Mouse (Mus musculus) small intestine, adult 2 months (tissue): ENCODE results near the gene Lsm8. TPM values are rescaled to one million over a fixed set of nuclear protein-coding genes. Genes with fewer than 3 reads are reported as not detected.
"Not testable (repeated sequence)": the region's sequence is repeated elsewhere in the genome, so short reads cannot be mapped to it uniquely, and the experiment has no call there.

Source experiments
- H3K27ac ChIP-seq: fragments of 200-500 bp; 2 replicates; pipeline ENCODE4 v1.5.1; 2012; ENCODE audit warnings: low read depth, low read length, control low read depth, inconsistent platforms; ENCODE audit not compliant: insufficient read depth
- H3K27me3 ChIP-seq: fragments of 200-500 bp; 2 replicates; pipeline ENCODE4 v1.6.1; 2012; ENCODE audit warnings: mild to moderate bottlenecking, moderate library complexity, low read length, inconsistent platforms; ENCODE audit not compliant: control insufficient read depth, insufficient read depth
- H3K36me3 ChIP-seq: fragments of 200-500 bp; 2 replicates; pipeline ENCODE4 v1.6.1; 2012; ENCODE audit warnings: mild to moderate bottlenecking, low read length, control low read depth, inconsistent platforms; ENCODE audit not compliant: control insufficient read depth, insufficient read depth
- H3K4me1 ChIP-seq: fragments of 200-500 bp; 2 replicates; pipeline ENCODE4 v1.6.1; 2012; ENCODE audit warnings: low read length, inconsistent platforms, mixed read lengths; ENCODE audit not compliant: control insufficient read depth, insufficient read depth, insufficient read length
- H3K4me3 ChIP-seq: fragments of 200-500 bp; 2 replicates; pipeline ENCODE4 v1.5.1; 2012; ENCODE audit warnings: low read depth, mild to moderate bottlenecking, control low read depth, inconsistent platforms, low read length, moderate library complexity
- CTCF ChIP-seq: fragments of 200-500 bp; IDR thresholded peaks from 2 replicates; pipeline ENCODE4 v1.5.1; 2012; ENCODE audit warnings: low read depth, mild to moderate bottlenecking, control low read depth, inconsistent platforms, low read length, moderate library complexity, mixed read lengths; ENCODE audit not compliant: insufficient replicate concordance, insufficient read length; ENCODE audit errors: extremely low read depth
- POLR2A ChIP-seq: fragments of 200-500 bp; IDR thresholded peaks from 2 replicates; pipeline ENCODE4 v1.6.1; 2012; ENCODE audit warnings: low read depth, mild to moderate bottlenecking, control low read depth, inconsistent platforms, low read length, moderate library complexity
- WGBS: fragments of 180-500 bp; shearing (Covaris S2); methylation state at CpG from one replicate; pipeline ENCODE4 v1.1.7; 2018; 5-methylcytosine and 5-hydroxymethylcytosine counted together
- polyA plus RNA-seq: library from polyadenylated mRNA; depleted of rRNA; stranded (reverse); fragments of >200 nt; gene quantifications from 2 replicates; pipeline ENCODE4 v1.2.3, GENCODE M21; 2012

Gene Lsm8
- polyA plus RNA-seq, 1 experiment, result 4.2 TPM

- Histone ChIP-seq H3K27ac (no peak overlapping the region), H3K36me3 (no peaks in the 10 kb centered on the region), H3K4me1 (no peaks in the 10 kb centered on the region), H3K27me3 (no peaks in the 10 kb centered on the region), H3K4me3 (no peak overlapping the region)
- TF ChIP-seq CTCF (no peak), POLR2A (no peak)
- 85% methylated on average over 1 of the region's 1 CpGs for WGBS
Observed at GRCm38 (mm10) chr6:18832958-18833357, 15.4 kb upstream of the Lsm8 start.

- not testable (repeated sequence) for H3K36me3 ChIP-seq, H3K27ac ChIP-seq, H3K4me3 ChIP-seq, H3K27me3 ChIP-seq, H3K4me1 ChIP-seq
- 18% methylated on average over 6 of the region's 11 CpGs for WGBS
Observed at GRCm38 (mm10) chr6:18844529-18844928, 3.9 kb upstream of the Lsm8 start.

- 5% methylated on average over 6 of the region's 7 CpGs for WGBS
- H3K27me3 ChIP-seq, H3K36me3 ChIP-seq, H3K27ac ChIP-seq, H3K4me1 ChIP-seq: not testable (repeated sequence)
- H3K4me3 ChIP-seq, result peak overlapping the region; percentile 54
Observed at GRCm38 (mm10) chr6:18845571-18845970, 2.8 kb upstream of the Lsm8 start.

- peak overlapping the region; percentile 80 for H3K4me3 ChIP-seq
- TF ChIP-seq CTCF (no peak), POLR2A (no peak)
- H3K4me1 ChIP-seq, result peaks cover 3% of the 10 kb centered on the region; the same call in 1 of the 2 replicates
- WGBS, result 2% methylated on average over 28 of the region's 28 CpGs
- H3K27ac ChIP-seq, result no peak overlapping the region
- no peaks in the 10 kb centered on the region for H3K27me3 ChIP-seq
- peaks cover 9% of the 10 kb centered on the region for H3K36me3 ChIP-seq
Observed at GRCm38 (mm10) chr6:18848702-18849061, 303 bp downstream of the Lsm8 start.

GRCm38 (mm10) chr6:18855323-18855722, 6.9 kb downstream of the Lsm8 start:
- no peak overlapping the region for H3K4me3 ChIP-seq
- H3K27me3 ChIP-seq, result no peaks in the 10 kb centered on the region
- H3K27ac ChIP-seq, result no peak overlapping the region
- TF ChIP-seq CTCF (no peak), POLR2A (no peak)
- no peaks in the 10 kb centered on the region for H3K4me1 ChIP-seq
- peaks cover 21% of the 10 kb centered on the region for H3K36me3 ChIP-seq

GRCm38 (mm10) chr6:18856487-18857078, 8.2 kb downstream of the Lsm8 start:
- no peak for TF ChIP-seq POLR2A
- TF ChIP-seq CTCF, result no peak
- H3K4me1 ChIP-seq, result no peaks in the 10 kb centered on the region
- H3K36me3 ChIP-seq, result peaks cover 18% of the 10 kb centered on the region
- H3K27ac ChIP-seq, result no peak overlapping the region
- H3K4me3 ChIP-seq, result no peak overlapping the region
- H3K27me3 ChIP-seq, result no peaks in the 10 kb centered on the region
- WGBS, result 91% methylated on average over 3 of the region's 3 CpGs

GRCm38 (mm10) chr6:18866018-18866417, 17.6 kb downstream of the Lsm8 start, which contains the start of gene Ankrd7:
Gene Ankrd7, plus strand, starts transcription at chr6:18866318.
- WGBS, result 92% methylated on average over 8 of the region's 8 CpGs
- Histone ChIP-seq H3K4me1 (no peaks in the 10 kb centered on the region), H3K27ac (no peak within 1 kb of the TSS), H3K27me3 (no peaks in the 10 kb centered on the region), H3K36me3 (no peaks in the 10 kb centered on the region), H3K4me3 (no peak within 1 kb of the TSS)
- TF ChIP-seq POLR2A, result no peak

GRCm38 (mm10) chr6:18889030-18889429, 40.7 kb downstream of the Lsm8 start:
- no peak overlapping the region for H3K27ac ChIP-seq
- H3K4me1 ChIP-seq, result no peaks in the 10 kb centered on the region
- no peaks in the 10 kb centered on the region for H3K36me3 ChIP-seq
- WGBS, result 68% methylated on average over 2 of the region's 2 CpGs
- H3K4me3 ChIP-seq, result no peak overlapping the region
- TF ChIP-seq CTCF (no peak), POLR2A (no peak)
- no peaks in the 10 kb centered on the region for H3K27me3 ChIP-seq
